Mouse (Mus musculus) stomach, postnatal 0 days (tissue): ENCODE results near the gene Vwce.

ENCODE experiments used
- CTCF ChIP-seq: IDR thresholded peaks from 2 replicates; pipeline ENCODE4 v1.5.1; 2016; ENCODE audit warnings: antibody characterized with exemption, low read depth, mild to moderate bottlenecking, moderate library complexity
- EP300 ChIP-seq: optimal IDR thresholded peaks from 2 replicates; pipeline ENCODE3; 2016; ENCODE audit warnings: antibody characterized with exemption

- TF ChIP-seq EP300 = no peak
- TF ChIP-seq CTCF = no peak
These were observed 34.4 kb upstream of the Vwce start for GRCm38 (mm10) chr19:10599648-10600047.
